Mouse (Mus musculus) cerebellum, adult 2 months (tissue): ENCODE data around the gene Serpina12. TPM values are rescaled to one million over a fixed set of nuclear protein-coding genes. Genes with fewer than 3 reads are reported as not detected.
A peak's percentile ranks its signal among the peaks of the same experiment; 100 is the strongest.

ENCODE experiments used
- DNase-seq, 2 experiments: peaks; one replicate each; pipeline ENCODE4 v3.0.0; 2021
- H3K27ac ChIP-seq: fragments of 200-500 bp; 2 replicates; pipeline ENCODE4 v1.5.1; 2012; ENCODE audit warnings: low read length, control low read depth, inconsistent platforms; ENCODE audit not compliant: insufficient read depth
- H3K27me3 ChIP-seq: fragments of 200-500 bp; 2 replicates; pipeline ENCODE4 v1.6.1; 2012; ENCODE audit warnings: inconsistent platforms, mild to moderate bottlenecking, low read length, moderate library complexity; ENCODE audit not compliant: control insufficient read depth, insufficient read depth
- H3K4me1 ChIP-seq: fragments of 200-500 bp; 2 replicates; pipeline ENCODE4 v1.6.1; 2011; ENCODE audit warnings: low read length; ENCODE audit not compliant: control insufficient read depth, insufficient read depth
- H3K4me3 ChIP-seq: fragments of 200-500 bp; replicated peaks from 2 replicates; pipeline ENCODE3; 2011; ENCODE audit warnings: mild to moderate bottlenecking, low read depth, low read length, control low read depth; ENCODE audit not compliant: insufficient read depth
- CTCF ChIP-seq: fragments of 200-500 bp; IDR thresholded peaks from 2 replicates; pipeline ENCODE4 v1.5.1; 2011; ENCODE audit warnings: low read depth, mild to moderate bottlenecking, control low read depth, low read length, moderate library complexity, borderline replicate concordance; ENCODE audit not compliant: insufficient read depth
- POLR2A ChIP-seq: fragments of 200-500 bp; IDR thresholded peaks from 2 replicates; pipeline ENCODE4 v1.6.1; 2011; ENCODE audit warnings: low read length, control low read depth, borderline replicate concordance; ENCODE audit not compliant: insufficient read depth
- WGBS: fragments of 180-500 bp; shearing (Covaris S2); methylation state at CpG from one replicate; pipeline ENCODE4 v1.1.7; 2018; 5-methylcytosine and 5-hydroxymethylcytosine counted together
- polyA plus RNA-seq: library from polyadenylated mRNA; depleted of rRNA; stranded (reverse); fragments of >200 nt; gene quantifications from 2 replicates; pipeline ENCODE4 v1.2.3, GENCODE M21; 2012; rRNA removed

Serpina12 gene
- 0.05 TPM in 1 of 2 replicates, not detected in the other for polyA plus RNA-seq

DNA sequence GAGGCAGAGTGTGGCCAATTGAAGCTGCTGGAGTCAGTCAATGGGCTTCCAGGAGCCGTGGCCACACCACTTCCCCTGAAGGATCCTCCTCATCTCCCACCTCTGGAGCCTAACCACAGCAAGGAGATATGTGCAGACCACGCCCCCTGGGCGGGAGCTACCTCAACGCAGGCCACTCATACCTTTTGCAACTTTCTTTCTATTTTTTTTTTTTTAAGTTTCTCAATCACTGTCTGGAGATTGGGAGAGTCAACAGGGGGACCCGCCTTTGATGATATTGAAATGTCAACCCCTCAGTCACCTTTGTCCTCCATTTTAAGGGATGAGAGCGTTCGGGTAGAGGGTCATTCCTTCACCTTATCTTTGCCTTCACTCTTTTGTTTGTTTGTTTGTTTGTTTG is at the start of gene Serpina12:
TSS of gene Serpina12 (minus strand) at position 101 of the 400 bp plus-strand sequence.
- Histone ChIP-seq H3K27ac (no peak within 1 kb of the TSS), H3K27me3 (no peaks in the 10 kb centered on the region), H3K4me3 (no peak within 1 kb of the TSS), H3K4me1 (no peaks in the 10 kb centered on the region)
- TF ChIP-seq POLR2A (no peak), CTCF (no peak)
- WGBS: 89% methylated on average over 7 of the region's 7 CpGs
- no peak for DNase-seq

DNA sequence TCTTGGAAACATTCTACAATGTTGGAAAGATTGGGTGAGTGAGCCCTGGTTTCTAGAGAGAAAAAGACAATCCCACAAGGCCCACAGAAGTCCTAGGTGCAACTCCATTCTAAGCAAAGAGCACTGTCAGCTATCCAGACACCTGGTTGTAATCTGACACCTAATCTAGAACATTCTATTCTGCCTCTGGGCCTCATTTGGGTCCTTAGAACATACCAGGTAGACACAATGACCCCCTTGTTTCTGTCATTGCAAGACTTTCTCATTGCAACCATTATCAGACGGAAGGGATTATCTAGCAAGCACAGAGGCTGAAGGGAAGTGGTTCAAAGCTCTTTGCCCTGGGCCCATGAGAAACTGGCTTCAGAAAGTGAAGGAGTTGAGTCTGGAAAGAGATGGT is 47.1 kb upstream of the Serpina12 start:
- Histone ChIP-seq H3K27me3 (no peaks in the 10 kb centered on the region), H3K27ac (no peak overlapping the region), H3K4me1 (no peaks in the 10 kb centered on the region), H3K4me3 (no peak overlapping the region)
- TF ChIP-seq POLR2A (no peak), CTCF (no peak)
- DNase-seq: no peak
- 86% methylated on average over 1 of the region's 1 CpGs for WGBS

DNA sequence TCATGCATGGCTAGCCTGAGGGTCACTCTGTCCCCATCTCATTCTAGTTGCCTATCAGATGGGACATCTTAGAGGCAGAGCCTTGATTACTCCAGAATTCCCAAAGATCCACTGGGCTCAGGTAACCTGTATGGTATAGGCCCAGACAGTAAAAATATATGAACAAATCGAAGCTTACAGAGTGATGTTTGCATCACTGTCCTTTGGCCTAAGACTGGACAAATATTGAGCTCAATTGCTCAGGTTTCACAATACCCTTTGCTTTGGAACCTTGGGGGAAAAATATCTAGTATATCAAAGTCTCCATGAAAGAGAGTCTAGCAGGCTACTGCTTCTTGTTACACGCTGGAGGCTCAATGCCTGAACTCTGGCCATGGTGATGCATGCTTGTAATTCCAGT is 45.9 kb upstream of the Serpina12 start:
- Histone ChIP-seq H3K27me3 (no peaks in the 10 kb centered on the region), H3K4me1 (no peaks in the 10 kb centered on the region), H3K27ac (no peak overlapping the region), H3K4me3 (no peak overlapping the region)
- TF ChIP-seq POLR2A (no peak), CTCF (no peak)
- WGBS: 78% methylated on average over 2 of the region's 2 CpGs
- DNase-seq: no peak

DNA sequence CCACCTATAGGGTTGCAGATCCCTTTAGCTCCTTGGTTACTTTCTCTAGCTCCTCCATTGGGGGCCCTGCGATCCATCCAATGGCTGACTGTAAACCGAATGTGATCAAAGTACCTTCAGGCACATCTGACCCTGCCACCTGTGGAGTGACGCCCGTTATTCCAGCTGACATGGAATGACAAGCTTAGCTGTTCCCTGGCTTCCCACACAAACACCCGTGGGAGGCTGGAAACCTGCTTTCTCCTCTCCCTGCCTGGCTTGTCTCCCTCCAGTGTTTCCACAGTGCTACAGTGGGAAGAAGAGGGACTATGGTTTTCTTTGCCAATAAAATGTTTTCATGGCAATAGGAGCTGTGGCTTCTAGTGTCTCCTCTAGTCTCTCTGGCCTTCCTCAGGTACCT is 28.0 kb upstream of the Serpina12 start:
- DNase-seq: no peak
- Histone ChIP-seq H3K4me1 (no peaks in the 10 kb centered on the region), H3K27ac (no peak overlapping the region), H3K27me3 (no peaks in the 10 kb centered on the region), H3K4me3 (no peak overlapping the region)
- 42% methylated on average over 5 of the region's 5 CpGs for WGBS
- TF ChIP-seq CTCF (no peak), POLR2A (no peak)

DNA sequence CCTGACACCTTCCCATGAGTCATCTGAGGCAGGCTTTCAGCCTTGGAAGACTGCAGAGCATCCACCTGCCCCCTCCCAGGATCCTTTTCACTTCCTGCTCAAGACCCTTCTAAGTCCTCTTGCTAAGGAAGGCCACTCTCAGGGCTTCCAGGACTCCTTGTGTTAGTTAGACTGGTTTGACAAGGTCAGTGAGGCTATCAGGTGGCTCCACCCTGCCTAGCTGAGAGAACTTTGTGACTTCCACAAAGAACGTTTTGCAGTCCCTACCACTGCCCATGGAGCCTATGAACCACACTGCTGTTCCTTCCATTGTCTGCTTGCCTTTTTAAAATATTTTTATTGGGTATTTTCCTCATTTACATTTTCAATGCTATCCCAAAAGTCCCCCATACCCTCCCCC is 27.5 kb upstream of the Serpina12 start:
- Histone ChIP-seq H3K4me1 (no peaks in the 10 kb centered on the region), H3K27ac (no peak overlapping the region), H3K4me3 (no peak overlapping the region), H3K27me3 (no peaks in the 10 kb centered on the region)
- WGBS: 25% methylated on average over 1 of the region's 1 CpGs
- TF ChIP-seq CTCF (no peak), POLR2A (no peak)
- DNase-seq: no peak

DNA sequence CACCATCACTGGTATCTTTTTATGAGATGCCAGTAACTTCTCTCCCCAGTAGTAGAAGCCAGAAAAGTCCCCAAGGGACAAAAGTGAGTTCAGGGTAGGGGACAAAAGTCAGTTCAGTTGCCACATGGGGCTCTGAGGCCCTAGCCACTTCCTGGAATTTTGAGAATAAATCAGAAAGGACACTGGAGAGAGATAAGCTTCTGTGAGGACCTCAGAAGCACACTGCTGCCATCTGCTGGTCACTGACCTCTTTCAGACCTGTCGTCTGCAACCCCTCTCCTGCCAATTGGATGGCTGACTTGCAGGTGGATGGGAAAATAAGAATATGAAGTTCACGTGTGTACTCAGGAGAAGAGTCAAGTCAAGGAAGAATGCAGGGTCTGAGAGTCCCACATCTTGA is 25.4 kb upstream of the Serpina12 start:
- H3K27ac ChIP-seq: no peak overlapping the region
- H3K4me1 ChIP-seq: no peaks in the 10 kb centered on the region
- no peaks in the 10 kb centered on the region for H3K27me3 ChIP-seq
- no peak overlapping the region for H3K4me3 ChIP-seq
- WGBS: 4% methylated on average over 2 of the region's 2 CpGs
- peak; percentile 55 to 67 for DNase-seq
- TF ChIP-seq CTCF (peak; percentile 71), POLR2A (no peak)

DNA sequence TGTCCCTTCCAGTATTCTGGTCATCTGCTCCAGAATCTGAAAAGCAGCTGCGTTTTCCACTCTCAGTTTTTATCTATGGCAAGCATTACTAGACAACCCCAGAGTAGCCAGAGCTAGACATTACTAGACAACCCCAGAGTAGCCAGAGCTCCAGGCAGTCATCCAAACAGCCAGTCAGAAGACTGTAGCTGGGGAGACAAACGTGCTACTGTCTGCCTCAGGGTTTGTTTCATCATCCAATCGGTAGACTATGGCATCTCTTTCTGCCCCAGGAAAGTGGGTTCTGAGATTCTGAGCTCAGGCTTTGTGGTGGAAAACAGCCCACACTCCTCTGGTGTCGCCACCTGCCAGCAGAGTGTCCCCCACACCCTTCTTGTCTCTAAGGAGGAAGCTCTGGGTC is 23.3 kb upstream of the Serpina12 start:
- WGBS: 18% methylated on average over 4 of the region's 4 CpGs
- TF ChIP-seq POLR2A: no peak
- TF ChIP-seq CTCF: no peak
- peak; percentile 49 to 59 for DNase-seq
- H3K27ac ChIP-seq: no peak overlapping the region
- H3K27me3 ChIP-seq: no peaks in the 10 kb centered on the region
- H3K4me1 ChIP-seq: no peaks in the 10 kb centered on the region
- no peak overlapping the region for H3K4me3 ChIP-seq

DNA sequence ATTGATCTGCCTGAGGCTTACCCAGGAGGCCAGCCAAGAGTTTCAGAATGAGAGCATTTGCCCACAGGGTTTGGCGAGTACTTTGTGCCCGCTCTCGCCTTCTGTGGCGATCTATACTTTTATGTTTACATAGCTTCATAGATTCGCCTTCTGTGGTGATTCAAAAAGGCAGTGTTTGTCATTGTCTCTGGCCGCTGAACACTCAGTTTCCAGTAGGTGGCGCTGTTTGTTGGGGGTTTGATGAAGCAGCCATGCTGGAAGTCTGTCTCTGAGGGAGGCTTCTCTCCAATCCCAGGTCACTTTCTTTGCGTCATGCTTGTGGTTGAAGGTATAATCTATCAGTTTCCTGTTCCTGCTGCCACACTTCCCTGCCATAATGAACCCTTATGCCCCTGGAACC is 22.0 kb upstream of the Serpina12 start:
- Histone ChIP-seq H3K4me1 (no peaks in the 10 kb centered on the region), H3K4me3 (no peak overlapping the region), H3K27me3 (no peaks in the 10 kb centered on the region), H3K27ac (no peak overlapping the region)
- TF ChIP-seq CTCF (peak; percentile 64; the same call in 1 of the 2 replicates), POLR2A (no peak)
- DNase-seq: peak; percentile 41 to 47
- WGBS: 25% methylated on average over 8 of the region's 8 CpGs

DNA sequence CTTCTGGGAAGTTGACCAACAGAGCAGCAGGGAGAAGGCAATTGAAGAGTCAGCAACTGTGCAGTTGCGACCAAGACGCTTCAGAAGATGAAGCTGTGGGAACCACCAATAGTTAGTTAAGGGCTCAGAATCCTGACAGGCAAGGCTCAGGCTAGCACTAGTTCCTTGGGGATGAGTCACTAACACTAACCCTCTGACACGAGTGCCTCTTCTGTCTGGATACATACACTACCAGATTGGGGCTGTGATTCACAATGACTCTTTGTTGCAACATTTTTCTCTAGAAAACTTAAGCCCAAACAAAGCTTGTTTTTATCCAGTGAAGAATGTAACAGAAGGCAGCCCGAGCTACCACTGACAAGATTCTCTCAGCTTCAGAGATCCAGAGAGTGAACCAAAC is 20.8 kb upstream of the Serpina12 start:
- no peak for DNase-seq
- 62% methylated on average over 4 of the region's 4 CpGs for WGBS
- Histone ChIP-seq H3K27ac (no peak overlapping the region), H3K27me3 (no peaks in the 10 kb centered on the region), H3K4me3 (no peak overlapping the region), H3K4me1 (no peaks in the 10 kb centered on the region)
- TF ChIP-seq POLR2A (no peak), CTCF (no peak)
